Mouse (Mus musculus) heart, postnatal 0 days (tissue): ENCODE results near the gene Gpr137.

Experiments used
- CTCF ChIP-seq: IDR thresholded peaks from 2 replicates; pipeline ENCODE4 v1.5.1; 2016; ENCODE audit warnings: antibody characterized with exemption, control low read depth, low read depth
- EP300 ChIP-seq: IDR thresholded peaks from 2 replicates; pipeline ENCODE4 v1.6.1; 2016; ENCODE audit warnings: antibody characterized with exemption, low read depth

- TF ChIP-seq EP300 (no peak), CTCF (no peak)
These were observed 27.7 kb downstream of the Gpr137 start for GRCm38 (mm10) chr19:6914540-6914939.
